Mouse (Mus musculus) CH12.LX (cell line): ENCODE results near the gene Myo1c. TPM values are rescaled to one million over a fixed set of nuclear protein-coding genes. Genes with fewer than 3 reads are reported as not detected.
A peak's percentile ranks its signal among the peaks of the same experiment; 100 is the strongest.

Source experiments
- DNase-seq: peaks from one replicate; pipeline ENCODE4 v3.0.0-alpha.2; 2013; ENCODE audit errors: extremely low read depth
- H3K27ac ChIP-seq: 2 replicates; pipeline ENCODE4 v1.5.1; 2012; ENCODE audit warnings: low read depth, mild to moderate bottlenecking, control low read depth, moderate library complexity; ENCODE audit not compliant: insufficient read depth
- H3K27me3 ChIP-seq: replicated peaks from 2 replicates; pipeline ENCODE3; 2012; ENCODE audit warnings: inconsistent platforms
- H3K36me3 ChIP-seq, 2 experiments: replicated peaks in 1 of 2; 2 replicates each; pipeline versions ENCODE3 to v1.6.1; 2012; ENCODE audit warnings: inconsistent platforms in 1 of 2, low read length in 1 of 2, mild to moderate bottlenecking in 1 of 2, mixed read lengths in 1 of 2, moderate library complexity in 1 of 2; ENCODE audit not compliant: control insufficient read depth in 1 of 2, insufficient read depth in 1 of 2
- H3K4me1 ChIP-seq, 2 experiments: 2 replicates each; pipeline ENCODE4 v1.6.1; 2012; ENCODE audit warnings: inconsistent platforms in 1 of 2, moderate library complexity in 1 of 2; ENCODE audit not compliant: insufficient read depth in 2 of 2, control insufficient read depth in 1 of 2
- H3K4me2 ChIP-seq: 2 replicates; pipeline ENCODE4 v1.6.1; 2012; ENCODE audit warnings: low read depth, mild to moderate bottlenecking, control low read depth; ENCODE audit not compliant: poor library complexity, insufficient read depth, severe bottlenecking
- H3K4me3 ChIP-seq, 3 experiments: fragments of 150-350 bp in 1 of 3; sonication (generic) in 1 of 3; replicated peaks in 1 of 3; 2 replicates each; pipeline versions ENCODE3 to v1.5.1; 2011 to 2012; ENCODE audit warnings: low read depth in 2 of 3, low read length in 2 of 3, mild to moderate bottlenecking in 2 of 3, moderate library complexity in 2 of 3, control low read depth in 1 of 3, improper control_type of control experiment in 1 of 3, inconsistent platforms in 1 of 3, mixed read lengths in 1 of 3; ENCODE audit not compliant: poor library complexity in 1 of 3
- H3K79me2 ChIP-seq: replicated peaks from 2 replicates; pipeline ENCODE4 v1.6.1; 2012; ENCODE audit warnings: mild to moderate bottlenecking, moderate library complexity; ENCODE audit not compliant: control insufficient read depth, poor library complexity, insufficient read depth, severe bottlenecking; ENCODE audit errors: extremely low read depth
- H3K9ac ChIP-seq: 2 replicates; pipeline ENCODE4 v1.6.1; 2012; ENCODE audit warnings: low read depth, mild to moderate bottlenecking, control low read depth, moderate library complexity; ENCODE audit not compliant: insufficient read depth
- H3K9me3 ChIP-seq: replicated peaks from 2 replicates; pipeline ENCODE3; 2012; ENCODE audit warnings: low read length, inconsistent platforms, mixed read lengths
- BHLHE40 ChIP-seq: IDR thresholded peaks from 2 replicates; pipeline ENCODE4 v1.6.1; 2011; ENCODE audit warnings: mild to moderate bottlenecking, low read depth, low read length, improper control_type of control experiment
- ELF1 ChIP-seq: IDR thresholded peaks from 2 replicates; pipeline ENCODE4 v1.6.1; 2014; ENCODE audit warnings: low read depth, mild to moderate bottlenecking, inconsistent platforms, low read length, improper control_type of control experiment
- EP300 ChIP-seq: IDR thresholded peaks from 2 replicates; pipeline ENCODE4 v1.6.1; 2011; ENCODE audit warnings: low read length, improper control_type of control experiment
- ETS1 ChIP-seq: conservative IDR thresholded peaks from 2 replicates; pipeline ENCODE4 v1.6.1; 2012; ENCODE audit warnings: low read depth, mild to moderate bottlenecking, inconsistent platforms, low read length, improper control_type of control experiment, moderate library complexity
- GABPA ChIP-seq: IDR thresholded peaks from 2 replicates; pipeline ENCODE4 v1.6.1; 2012; ENCODE audit warnings: low read depth, low read length, improper control_type of control experiment, inconsistent platforms; ENCODE audit not compliant: insufficient replicate concordance
- HCFC1 ChIP-seq: IDR thresholded peaks from 2 replicates; pipeline ENCODE4 v1.6.1; 2012; ENCODE audit warnings: low read depth, mild to moderate bottlenecking, inconsistent platforms, low read length, improper control_type of control experiment
- IRF4 ChIP-seq: IDR thresholded peaks from 2 replicates; pipeline ENCODE4 v1.6.1; 2014; ENCODE audit warnings: low read depth, mild to moderate bottlenecking, inconsistent platforms, low read length, improper control_type of control experiment
- JUN ChIP-seq: IDR thresholded peaks from 2 replicates; pipeline ENCODE4 v1.6.1; 2011; ENCODE audit warnings: low read depth, mild to moderate bottlenecking, low read length, improper control_type of control experiment, moderate library complexity; ENCODE audit not compliant: insufficient read depth
- MAX ChIP-seq: IDR thresholded peaks from 2 replicates; pipeline ENCODE4 v1.6.1; 2011; ENCODE audit warnings: low read length, improper control_type of control experiment
- MAZ ChIP-seq: IDR thresholded peaks from 2 replicates; pipeline ENCODE4 v1.6.1; 2012; ENCODE audit warnings: low read depth, mild to moderate bottlenecking, inconsistent platforms, low read length, improper control_type of control experiment, moderate library complexity
- MXI1 ChIP-seq: IDR thresholded peaks from 2 replicates; pipeline ENCODE4 v1.6.1; 2011; ENCODE audit warnings: mild to moderate bottlenecking, low read depth, low read length, improper control_type of control experiment
- NELFE ChIP-seq: IDR thresholded peaks from 2 replicates; pipeline ENCODE4 v1.6.1; 2011; ENCODE audit warnings: low read depth, low read length, improper control_type of control experiment
- RAD21 ChIP-seq: IDR thresholded peaks from 2 replicates; pipeline ENCODE4 v1.6.1; 2011; ENCODE audit warnings: low read depth, mild to moderate bottlenecking, low read length, improper control_type of control experiment, moderate library complexity
- SMC3 ChIP-seq: IDR thresholded peaks from 2 replicates; pipeline ENCODE4 v1.6.1; 2011; ENCODE audit warnings: low read depth, low read length, improper control_type of control experiment
- TBP ChIP-seq: conservative IDR thresholded peaks from 2 replicates; pipeline ENCODE4 v1.6.1; 2011; ENCODE audit warnings: low read depth, low read length, improper control_type of control experiment
- UBTF ChIP-seq: IDR thresholded peaks from 2 replicates; pipeline ENCODE4 v1.6.1; 2012; ENCODE audit warnings: low read depth, mild to moderate bottlenecking, inconsistent platforms, low read length, improper control_type of control experiment, moderate library complexity
- USF1 ChIP-seq: IDR thresholded peaks from 2 replicates; pipeline ENCODE4 v1.6.1; 2014; ENCODE audit warnings: low read depth, mild to moderate bottlenecking, inconsistent platforms, low read length, improper control_type of control experiment
- ZC3H11A ChIP-seq: IDR thresholded peaks from 2 replicates; pipeline ENCODE4 v1.6.1; 2012; ENCODE audit warnings: low read depth, mild to moderate bottlenecking, inconsistent platforms, low read length, improper control_type of control experiment
- ZKSCAN1 ChIP-seq: IDR thresholded peaks from 2 replicates; pipeline ENCODE4 v1.6.1; 2012; ENCODE audit warnings: low read depth, inconsistent platforms, low read length, improper control_type of control experiment, borderline replicate concordance
- ZNF384 ChIP-seq: IDR thresholded peaks from 2 replicates; pipeline ENCODE4 v1.6.1; 2012; ENCODE audit warnings: low read depth, low read length, improper control_type of control experiment, inconsistent platforms
- dilution Hi-C: fragments of 300-500 bp; cut with MboI; formaldehyde crosslinking; loops from 2 replicates; pipeline ENCODE4 v1.14.3; 2020; ENCODE audit warnings: low sequenced_read_pairs; ENCODE audit not compliant: extremely low pct_unique_long_range_greater_than_20kb, extremely low pct_ligation_motif_present
- in situ Hi-C: fragments of 300-500 bp; cut with MboI; formaldehyde crosslinking; loops from 3 replicates; pipeline ENCODE4 v1.14.3; 2019; ENCODE audit warnings: low sequenced_read_pairs, low pct_ligation_motif_present, low pct_unique_long_range_greater_than_20kb, mixed read lengths
- polyA plus RNA-seq: library from polyadenylated mRNA; unstranded; fragments of >175 nt; gene quantifications from 2 replicates; pipeline ENCODE4 v1.2.1, GENCODE M21; 2012; ENCODE audit warnings: low read depth; ENCODE audit not compliant: insufficient read length
- total RNA-seq, 2 experiments: library from RNA; depleted of rRNA; stranded (reverse); fragments of 300-350 nt in 1 of 2; fragments of >200 nt in 1 of 2; gene quantifications; 2 replicates each; pipeline ENCODE4 v1.2.3; 2012 to 2014

Myo1c gene
- total and polyA plus RNA-seq, 3 experiments, result 21.9 to 52.0 (median 41.1) TPM

GRCm38 (mm10) chr11:75669853-75670200 lies 19.5 kb downstream of the Myo1c start:
- Histone ChIP-seq H3K4me2 (no peak overlapping the region), H3K36me3 (peaks cover 82 to 92% of the 10 kb centered on the region in 2 experiments), H3K27ac (no peak overlapping the region), H3K79me2 (no peaks in the 10 kb centered on the region), H3K4me3 (no peak overlapping the region), H3K9ac (no peak overlapping the region), H3K27me3 (no peaks in the 10 kb centered on the region), H3K4me1 (peaks cover 5% of the 10 kb centered on the region in 2 experiments; a peak in 2 of 4 replicates), H3K9me3 (no peaks in the 10 kb centered on the region)
- in situ Hi-C loops, result no loop called here
- TF ChIP-seq ELF1 (no peak), USF1 (no peak), ZC3H11A (no peak), MAX (no peak), IRF4 (no peak), MXI1 (no peak), EP300 (no peak), UBTF (no peak), TBP (no peak), ZNF384 (no peak), NELFE (no peak)
- DNase-seq, result no peak
- dilution Hi-C loops, result no loop called here

- in situ Hi-C loops, result no loop called here
- no peak overlapping the region for H3K9ac ChIP-seq
- H3K79me2 ChIP-seq, result no peaks in the 10 kb centered on the region
- no peaks in the 10 kb centered on the region for H3K27me3 ChIP-seq
- no peaks in the 10 kb centered on the region for H3K9me3 ChIP-seq
- DNase-seq, result peak; percentile 35
- no peak overlapping the region for H3K27ac ChIP-seq
- H3K4me1 ChIP-seq, result peaks cover 5% of the 10 kb centered on the region in 2 experiments; a peak in 2 of 4 replicates
- no peak overlapping the region for H3K4me3 ChIP-seq
- dilution Hi-C loops, result no loop called here
- H3K36me3 ChIP-seq, result peaks cover 66 to 77% of the 10 kb centered on the region in 2 experiments
- TF ChIP-seq HCFC1, result no peak
- TF ChIP-seq ZNF384, result no peak
- TF ChIP-seq GABPA, result no peak
- TF ChIP-seq RAD21, result no peak
- TF ChIP-seq MAZ, result no peak
- TF ChIP-seq ETS1, result no peak
- no peak for TF ChIP-seq MAX
- 0 out of 2 replicates have a peak, but pooled peaks have one; percentile 8 for TF ChIP-seq BHLHE40
- no peak for TF ChIP-seq IRF4
- no peak for TF ChIP-seq SMC3
- TF ChIP-seq USF1, result peak; percentile 11; the same call in 1 of the 2 replicates
- TF ChIP-seq JUN, result no peak
- no peak for TF ChIP-seq ZKSCAN1
- no peak overlapping the region for H3K4me2 ChIP-seq
These were observed 21.3 kb downstream of the Myo1c start for GRCm38 (mm10) chr11:75671426-75672180.
